Mouse (Mus musculus): ENCODE results near the gene Sdhc.

DNA sequence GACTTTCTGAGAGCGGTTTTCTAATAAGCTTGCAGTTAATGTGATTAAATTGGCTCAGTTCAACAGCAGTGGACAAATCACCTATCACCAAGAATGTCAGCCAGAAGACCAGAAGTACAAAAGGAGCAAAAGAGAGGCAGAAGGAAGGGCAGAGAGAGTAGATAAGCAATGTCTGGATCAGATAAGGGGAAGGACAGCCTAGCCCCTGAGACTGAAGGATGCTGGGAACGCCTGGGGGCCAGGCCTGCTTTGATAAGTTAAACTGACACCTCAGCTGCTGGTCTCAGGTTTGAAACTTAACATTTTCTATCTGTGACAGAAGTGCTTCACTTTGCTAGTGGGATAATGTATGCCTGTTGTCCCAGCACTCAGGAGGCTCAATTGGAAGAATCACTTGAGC is 52.8 kb downstream of the Sdhc start:
- TF ChIP-seq CTCF (IDR thresholded peaks at IDR 0.05; ENCODE audit: low read depth) (no peak), EP300 (optimal IDR thresholded peaks at IDR 0.05) (no peak)
